Mouse (Mus musculus): Measurements from ENCODE around the gene Armc6. TPM values are rescaled to one million over a fixed set of nuclear protein-coding genes. Genes with fewer than 3 reads are reported as not detected.

Gene Armc6
- polyA plus RNA-seq, 1 experiment from 2014 or later: 134 TPM

- Histone ChIP-seq H3K4me1 (ENCODE audit: control insufficient read depth, insufficient read depth, low read depth, low read length) (no peaks in the 10 kb centered on the region), H3K27me3 (replicated peaks; ENCODE audit: control insufficient read depth, insufficient read depth, low read length) (no peaks in the 10 kb centered on the region), H3K36me3 (ENCODE audit: control insufficient read depth, insufficient read depth, low read length) (no peaks in the 10 kb centered on the region), H3K9ac (ENCODE audit: low read depth, low read length) (no peak overlapping the region), H3K9me3 (ENCODE audit: control insufficient read depth, low read length) (no peaks in the 10 kb centered on the region), H3K27ac (ENCODE audit: low read depth, low read length) (no peak overlapping the region), H3K4me3 (ENCODE audit: low read length) (no peak overlapping the region), H3K4me2 (ENCODE audit: low read length) (no peak overlapping the region)
- 62% methylated on average over 3 of the region's 3 CpGs for WGBS
- ATAC-seq: no peak
These were observed 38.7 kb upstream of the Armc6 start for GRCm38 (mm10) chr8:70272949-70273348.

GRCm38 (mm10) chr8:70268799-70269565 is 34.7 kb upstream of the Armc6 start:
- Histone ChIP-seq H3K27me3 (replicated peaks; ENCODE audit: control insufficient read depth, insufficient read depth, low read length) (no peaks in the 10 kb centered on the region), H3K36me3 (ENCODE audit: control insufficient read depth, insufficient read depth, low read length) (peaks cover 4% of the 10 kb centered on the region), H3K4me1 (ENCODE audit: control insufficient read depth, insufficient read depth, low read depth, low read length) (no peaks in the 10 kb centered on the region), H3K27ac (ENCODE audit: low read depth, low read length) (no peak overlapping the region), H3K9ac (ENCODE audit: low read depth, low read length) (no peak overlapping the region), H3K4me2 (ENCODE audit: low read length) (no peak overlapping the region), H3K9me3 (ENCODE audit: control insufficient read depth, low read length) (no peaks in the 10 kb centered on the region), H3K4me3 (ENCODE audit: low read length) (no peak overlapping the region)
- WGBS: 67% methylated on average over 11 of the region's 11 CpGs
- no peak for ATAC-seq

- peaks cover 11% of the 10 kb centered on the region for H3K36me3 ChIP-seq (ENCODE audit: control insufficient read depth, insufficient read depth, low read length)
- H3K27me3 ChIP-seq (replicated peaks; ENCODE audit: control insufficient read depth, insufficient read depth, low read length): no peaks in the 10 kb centered on the region
- no peak for ATAC-seq
- H3K4me1 ChIP-seq (ENCODE audit: control insufficient read depth, insufficient read depth, low read depth, low read length): no peaks in the 10 kb centered on the region
- no peak overlapping the region for H3K9ac ChIP-seq (ENCODE audit: low read depth, low read length)
- 46% methylated on average over 5 of the region's 5 CpGs for WGBS
- no peaks in the 10 kb centered on the region for H3K9me3 ChIP-seq (ENCODE audit: control insufficient read depth, low read length)
- no peak overlapping the region for H3K4me3 ChIP-seq (ENCODE audit: low read length)
- no peak overlapping the region for H3K4me2 ChIP-seq (ENCODE audit: low read length)
- no peak overlapping the region for H3K27ac ChIP-seq (ENCODE audit: low read depth, low read length)
These were observed 34.0 kb upstream of the Armc6 start for GRCm38 (mm10) chr8:70268311-70268710.

GRCm38 (mm10) chr8:70267674-70268073 is 33.4 kb upstream of the Armc6 start:
- Histone ChIP-seq H3K36me3 (ENCODE audit: control insufficient read depth, insufficient read depth, low read length) (peaks cover 17% of the 10 kb centered on the region), H3K4me3 (ENCODE audit: low read length) (no peak overlapping the region), H3K27me3 (replicated peaks; ENCODE audit: control insufficient read depth, insufficient read depth, low read length) (no peaks in the 10 kb centered on the region), H3K4me2 (ENCODE audit: low read length) (no peak overlapping the region), H3K9ac (ENCODE audit: low read depth, low read length) (no peak overlapping the region), H3K9me3 (ENCODE audit: control insufficient read depth, low read length) (no peaks in the 10 kb centered on the region), H3K27ac (ENCODE audit: low read depth, low read length) (no peak overlapping the region), H3K4me1 (ENCODE audit: control insufficient read depth, insufficient read depth, low read depth, low read length) (no peaks in the 10 kb centered on the region)
- WGBS: 86% methylated on average over 3 of the region's 3 CpGs
- ATAC-seq: no peak

- peaks cover 43% of the 10 kb centered on the region for H3K36me3 ChIP-seq (ENCODE audit: control insufficient read depth, insufficient read depth, low read length)
- H3K4me3 ChIP-seq (ENCODE audit: low read length): no peak overlapping the region
- ATAC-seq: no peak
- H3K9me3 ChIP-seq (ENCODE audit: control insufficient read depth, low read length): no peaks in the 10 kb centered on the region
- H3K4me2 ChIP-seq (ENCODE audit: low read length): no peak overlapping the region
- H3K27me3 ChIP-seq (replicated peaks; ENCODE audit: control insufficient read depth, insufficient read depth, low read length): no peaks in the 10 kb centered on the region
- no peaks in the 10 kb centered on the region for H3K4me1 ChIP-seq (ENCODE audit: control insufficient read depth, insufficient read depth, low read depth, low read length)
- H3K9ac ChIP-seq (ENCODE audit: low read depth, low read length): no peak overlapping the region
- no peak overlapping the region for H3K27ac ChIP-seq (ENCODE audit: low read depth, low read length)
- WGBS: 92% methylated on average over 2 of the region's 2 CpGs
These were observed 24.8 kb upstream of the Armc6 start for GRCm38 (mm10) chr8:70259043-70259442.

- no peak overlapping the region for H3K4me2 ChIP-seq (ENCODE audit: low read length)
- H3K4me1 ChIP-seq (ENCODE audit: control insufficient read depth, insufficient read depth, low read depth, low read length): no peaks in the 10 kb centered on the region
- WGBS: 96% methylated on average over 5 of the region's 5 CpGs
These were observed 24.3 kb upstream of the Armc6 start for GRCm38 (mm10) chr8:70258600-70258999.

GRCm38 (mm10) chr8:70257456-70257855 is 23.2 kb upstream of the Armc6 start:
- 89% methylated on average over 3 of the region's 3 CpGs for WGBS
- peaks cover 44% of the 10 kb centered on the region for H3K36me3 ChIP-seq (ENCODE audit: control insufficient read depth, insufficient read depth, low read length)
- H3K9ac ChIP-seq (ENCODE audit: low read depth, low read length): no peak overlapping the region
- no peaks in the 10 kb centered on the region for H3K27me3 ChIP-seq (replicated peaks; ENCODE audit: control insufficient read depth, insufficient read depth, low read length)
- ATAC-seq: no peak
- H3K9me3 ChIP-seq (ENCODE audit: control insufficient read depth, low read length): no peaks in the 10 kb centered on the region
- no peak overlapping the region for H3K4me3 ChIP-seq (ENCODE audit: low read length)
- H3K27ac ChIP-seq (ENCODE audit: low read depth, low read length): no peak overlapping the region
- H3K4me1 ChIP-seq (ENCODE audit: control insufficient read depth, insufficient read depth, low read depth, low read length): no peaks in the 10 kb centered on the region
- no peak overlapping the region for H3K4me2 ChIP-seq (ENCODE audit: low read length)

More at GRCm38 (mm10) chr8:70258600-70258999, 24.3 kb upstream of the Armc6 start:
- Histone ChIP-seq H3K9me3 (ENCODE audit: control insufficient read depth, low read length) (no peaks in the 10 kb centered on the region), H3K36me3 (ENCODE audit: control insufficient read depth, insufficient read depth, low read length) (peaks cover 43% of the 10 kb centered on the region), H3K9ac (ENCODE audit: low read depth, low read length) (no peak overlapping the region), H3K4me3 (ENCODE audit: low read length) (no peak overlapping the region), H3K27me3 (replicated peaks; ENCODE audit: control insufficient read depth, insufficient read depth, low read length) (no peaks in the 10 kb centered on the region), H3K27ac (ENCODE audit: low read depth, low read length) (no peak overlapping the region)
- no peak for ATAC-seq

- H3K9ac ChIP-seq (ENCODE audit: low read depth, low read length): no peak overlapping the region
- H3K27ac ChIP-seq (ENCODE audit: low read depth, low read length): no peak overlapping the region
- WGBS: 87% methylated on average over 1 of the region's 1 CpGs
- ATAC-seq: no peak
- H3K4me2 ChIP-seq (ENCODE audit: low read length): no peak overlapping the region
- no peaks in the 10 kb centered on the region for H3K9me3 ChIP-seq (ENCODE audit: control insufficient read depth, low read length)
- peaks cover 52% of the 10 kb centered on the region for H3K36me3 ChIP-seq (ENCODE audit: control insufficient read depth, insufficient read depth, low read length)
- H3K4me3 ChIP-seq (ENCODE audit: low read length): no peak overlapping the region
- no peaks in the 10 kb centered on the region for H3K4me1 ChIP-seq (ENCODE audit: control insufficient read depth, insufficient read depth, low read depth, low read length)
- no peaks in the 10 kb centered on the region for H3K27me3 ChIP-seq (replicated peaks; ENCODE audit: control insufficient read depth, insufficient read depth, low read length)
These were observed 20.4 kb upstream of the Armc6 start for GRCm38 (mm10) chr8:70254628-70255027.

- Histone ChIP-seq H3K9me3 (ENCODE audit: control insufficient read depth, low read length) (no peaks in the 10 kb centered on the region), H3K36me3 (ENCODE audit: control insufficient read depth, insufficient read depth, low read length) (peaks cover 56% of the 10 kb centered on the region)
- 73% methylated on average over 3 of the region's 3 CpGs for WGBS
These were observed 13.6 kb upstream of the Armc6 start for GRCm38 (mm10) chr8:70247841-70248240.

More at GRCm38 (mm10) chr8:70247841-70248240, 13.6 kb upstream of the Armc6 start:
- no peak for ATAC-seq
- Histone ChIP-seq H3K27ac (ENCODE audit: low read depth, low read length) (no peak overlapping the region), H3K4me1 (ENCODE audit: control insufficient read depth, insufficient read depth, low read depth, low read length) (peaks cover 11% of the 10 kb centered on the region), H3K9ac (ENCODE audit: low read depth, low read length) (no peak overlapping the region), H3K27me3 (replicated peaks; ENCODE audit: control insufficient read depth, insufficient read depth, low read length) (no peaks in the 10 kb centered on the region), H3K4me2 (ENCODE audit: low read length) (no peak overlapping the region), H3K4me3 (ENCODE audit: low read length) (no peak overlapping the region)
